Mouse (Mus musculus): Measurements from ENCODE around the gene Aph1c. TPM values are rescaled to one million over a fixed set of nuclear protein-coding genes. Genes with fewer than 3 reads are reported as not detected.
"Not testable (repeated sequence)": the region's sequence is repeated elsewhere in the genome, so short reads cannot be mapped to it uniquely, and the experiment has no call there.

Gene Aph1c
- total RNA-seq (2021): 1 to 10 TPM; 5.7 to 7.2 TPM

GRCm38 (mm10) chr9:66834318-66835096 lies at the start of gene Aph1c:
Gene Aph1c (minus strand): TSS chr9:66834726.
- intact Hi-C loops (cut with DNase I): loop anchor here (5.0 kb wide), 2 partner anchors 103 to 208 kb away; no protein-coding TSS in a partner anchor
- DNase-seq (ENCODE audit: low spot score in 2 of 2): peak; percentile 97 to 98

GRCm38 (mm10) chr9:66883500-66883899 lies 49.0 kb upstream of the Aph1c start:
- no peak for DNase-seq (ENCODE audit: low spot score in 2 of 2)
- intact Hi-C loops (cut with DNase I): no loop called here

- intact Hi-C loops (cut with DNase I): no loop called here
- DNase-seq (ENCODE audit: low spot score in 2 of 2): no peak
Observed at GRCm38 (mm10) chr9:66882406-66882821, 47.9 kb upstream of the Aph1c start.

- no peak for DNase-seq (ENCODE audit: low spot score in 2 of 2)
- intact Hi-C loops (cut with DNase I): no loop called here
Observed at GRCm38 (mm10) chr9:66881858-66882257, 47.3 kb upstream of the Aph1c start.

- no peak for DNase-seq (ENCODE audit: low spot score in 2 of 2)
- intact Hi-C loops (cut with DNase I): no loop called here
Observed at GRCm38 (mm10) chr9:66880752-66881151, 46.2 kb upstream of the Aph1c start.

GRCm38 (mm10) chr9:66879486-66879885 lies 45.0 kb upstream of the Aph1c start:
- DNase-seq (ENCODE audit: low spot score in 2 of 2): no peak
- intact Hi-C loops (cut with DNase I): no loop called here

GRCm38 (mm10) chr9:66878899-66879298 lies 44.4 kb upstream of the Aph1c start:
- intact Hi-C loops (cut with DNase I): no loop called here
- no peak for DNase-seq (ENCODE audit: low spot score in 2 of 2)

- DNase-seq (ENCODE audit: low spot score in 2 of 2): no peak
- intact Hi-C loops (cut with DNase I): no loop called here
Observed at GRCm38 (mm10) chr9:66876577-66876976, 42.1 kb upstream of the Aph1c start.

- intact Hi-C loops (cut with DNase I): no loop called here
- no peak for DNase-seq (ENCODE audit: low spot score in 2 of 2)
Observed at GRCm38 (mm10) chr9:66874297-66874696, 39.8 kb upstream of the Aph1c start.

- intact Hi-C loops (cut with DNase I): no loop called here
Observed at GRCm38 (mm10) chr9:66873531-66873930, 39.0 kb upstream of the Aph1c start.

GRCm38 (mm10) chr9:66873009-66873408 lies 38.5 kb upstream of the Aph1c start:
- intact Hi-C loops (cut with DNase I); DNase-seq (ENCODE audit: low spot score in 2 of 2): not testable (repeated sequence)

More at GRCm38 (mm10) chr9:66873531-66873930, 39.0 kb upstream of the Aph1c start:
- DNase-seq (ENCODE audit: low spot score in 2 of 2): no peak

- intact Hi-C loops (cut with DNase I): no loop called here
- DNase-seq (ENCODE audit: low spot score in 2 of 2): no peak
Observed at GRCm38 (mm10) chr9:66872015-66872727, 37.6 kb upstream of the Aph1c start.

- DNase-seq (ENCODE audit: low spot score in 2 of 2): peak in 1 of 2 experiments; percentile 30
- intact Hi-C loops (cut with DNase I): no loop called here
Observed at GRCm38 (mm10) chr9:66864708-66865107, 30.2 kb upstream of the Aph1c start.

GRCm38 (mm10) chr9:66863456-66863855 lies 28.9 kb upstream of the Aph1c start:
- peak in 1 of 2 experiments; percentile 18 for DNase-seq (ENCODE audit: low spot score in 2 of 2)
- intact Hi-C loops (cut with DNase I): no loop called here

- intact Hi-C loops (cut with DNase I): no loop called here
- DNase-seq (ENCODE audit: low spot score in 2 of 2): no peak
Observed at GRCm38 (mm10) chr9:66862202-66862601, 27.7 kb upstream of the Aph1c start.

GRCm38 (mm10) chr9:66861104-66861767 lies 26.7 kb upstream of the Aph1c start:
- intact Hi-C loops (cut with DNase I): no loop called here
- no peak for DNase-seq (ENCODE audit: low spot score in 2 of 2)

- intact Hi-C loops (cut with DNase I): no loop called here
Observed at GRCm38 (mm10) chr9:66859523-66859922, 25.0 kb upstream of the Aph1c start.

GRCm38 (mm10) chr9:66855865-66856264 lies 21.3 kb upstream of the Aph1c start:
- no peak for DNase-seq (ENCODE audit: low spot score in 2 of 2)
- intact Hi-C loops (cut with DNase I): no loop called here

More at GRCm38 (mm10) chr9:66859523-66859922, 25.0 kb upstream of the Aph1c start:
- DNase-seq (ENCODE audit: low spot score in 2 of 2): no peak

GRCm38 (mm10) chr9:66852592-66852991 lies 18.1 kb upstream of the Aph1c start:
- intact Hi-C loops (cut with DNase I): no loop called here

GRCm38 (mm10) chr9:66850966-66851365 lies 16.4 kb upstream of the Aph1c start:
- intact Hi-C loops (cut with DNase I): no loop called here

More at GRCm38 (mm10) chr9:66852592-66852991, 18.1 kb upstream of the Aph1c start:
- no peak for DNase-seq (ENCODE audit: low spot score in 2 of 2)

More at GRCm38 (mm10) chr9:66850966-66851365, 16.4 kb upstream of the Aph1c start:
- DNase-seq (ENCODE audit: low spot score in 2 of 2): no peak
